Mouse (Mus musculus) monocyte, adult 2 months (primary cell): ENCODE results near the gene Gga1.

ENCODE experiments used
- DNase-seq, 2 experiments: peaks; one replicate each; pipeline ENCODE4 v3.0.0; 2022; ENCODE audit warnings: low spot score in 2 of 2, low read depth in 1 of 2

The Gga1 gene

GRCm38 (mm10) chr15:78876991-78877809, at the start of gene Gga1:
Gga1 (plus strand) TSS chr15:78877190.
- DNase-seq: peak; percentile 79 to 91

GRCm38 (mm10) chr15:78828315-78828714, 48.7 kb upstream of the Gga1 start:
- DNase-seq: no peak

GRCm38 (mm10) chr15:78829636-78830035, 47.4 kb upstream of the Gga1 start:
- DNase-seq: no peak

- no peak for DNase-seq
Measured at GRCm38 (mm10) chr15:78830742-78831719, 46.0 kb upstream of the Gga1 start.

GRCm38 (mm10) chr15:78831720-78832657, 45.0 kb upstream of the Gga1 start:
- no peak for DNase-seq

- DNase-seq: no peak
Measured at GRCm38 (mm10) chr15:78832701-78833123, 44.3 kb upstream of the Gga1 start.

- DNase-seq: no peak
Measured at GRCm38 (mm10) chr15:78833582-78833981, 43.4 kb upstream of the Gga1 start.

- no peak for DNase-seq
Measured at GRCm38 (mm10) chr15:78834233-78835005, 42.6 kb upstream of the Gga1 start.

- DNase-seq: no peak
Measured at GRCm38 (mm10) chr15:78835200-78836085, 41.5 kb upstream of the Gga1 start.

- no peak for DNase-seq
Measured at GRCm38 (mm10) chr15:78836086-78836621, 40.8 kb upstream of the Gga1 start.

GRCm38 (mm10) chr15:78839744-78840143, 37.2 kb upstream of the Gga1 start:
- DNase-seq: no peak

GRCm38 (mm10) chr15:78840241-78840640, 36.7 kb upstream of the Gga1 start:
- DNase-seq: no peak

- no peak for DNase-seq
Measured at GRCm38 (mm10) chr15:78840751-78841150, 36.2 kb upstream of the Gga1 start.

- DNase-seq: no peak
Measured at GRCm38 (mm10) chr15:78841161-78841790, 35.7 kb upstream of the Gga1 start.

- DNase-seq: no peak
Measured at GRCm38 (mm10) chr15:78842371-78843163, 34.4 kb upstream of the Gga1 start, which contains the start of gene Cdc42ep1. Cdc42ep1 (plus strand) TSS chr15:78842624.

GRCm38 (mm10) chr15:78843581-78844469, 33.2 kb upstream of the Gga1 start:
- DNase-seq: no peak
